Mouse (Mus musculus) small intestine, adult 2 months (tissue): ENCODE results near the gene Ltb. TPM values are rescaled to one million over a fixed set of nuclear protein-coding genes. Genes with fewer than 3 reads are reported as not detected.

ENCODE experiments used
- H3K27ac ChIP-seq: fragments of 200-500 bp; 2 replicates; pipeline ENCODE4 v1.5.1; 2012; ENCODE audit warnings: low read depth, low read length, control low read depth, inconsistent platforms; ENCODE audit not compliant: insufficient read depth
- H3K27me3 ChIP-seq: fragments of 200-500 bp; 2 replicates; pipeline ENCODE4 v1.6.1; 2012; ENCODE audit warnings: mild to moderate bottlenecking, moderate library complexity, low read length, inconsistent platforms; ENCODE audit not compliant: control insufficient read depth, insufficient read depth
- H3K36me3 ChIP-seq: fragments of 200-500 bp; 2 replicates; pipeline ENCODE4 v1.6.1; 2012; ENCODE audit warnings: mild to moderate bottlenecking, low read length, control low read depth, inconsistent platforms; ENCODE audit not compliant: control insufficient read depth, insufficient read depth
- H3K4me1 ChIP-seq: fragments of 200-500 bp; 2 replicates; pipeline ENCODE4 v1.6.1; 2012; ENCODE audit warnings: low read length, inconsistent platforms, mixed read lengths; ENCODE audit not compliant: control insufficient read depth, insufficient read depth, insufficient read length
- H3K4me3 ChIP-seq: fragments of 200-500 bp; 2 replicates; pipeline ENCODE4 v1.5.1; 2012; ENCODE audit warnings: low read depth, mild to moderate bottlenecking, control low read depth, inconsistent platforms, low read length, moderate library complexity
- CTCF ChIP-seq: fragments of 200-500 bp; IDR thresholded peaks from 2 replicates; pipeline ENCODE4 v1.5.1; 2012; ENCODE audit warnings: low read depth, mild to moderate bottlenecking, control low read depth, inconsistent platforms, low read length, moderate library complexity, mixed read lengths; ENCODE audit not compliant: insufficient replicate concordance, insufficient read length; ENCODE audit errors: extremely low read depth
- POLR2A ChIP-seq: fragments of 200-500 bp; IDR thresholded peaks from 2 replicates; pipeline ENCODE4 v1.6.1; 2012; ENCODE audit warnings: low read depth, mild to moderate bottlenecking, control low read depth, inconsistent platforms, low read length, moderate library complexity
- WGBS: fragments of 180-500 bp; shearing (Covaris S2); methylation state at CpG from one replicate; pipeline ENCODE4 v1.1.7; 2018; 5-methylcytosine and 5-hydroxymethylcytosine counted together
- polyA plus RNA-seq: library from polyadenylated mRNA; depleted of rRNA; stranded (reverse); fragments of >200 nt; gene quantifications from 2 replicates; pipeline ENCODE4 v1.2.3, GENCODE M21; 2012

Gene Ltb
- polyA plus RNA-seq, 1 experiment, result 32.9 TPM

- 39% methylated on average over 5 of the region's 5 CpGs for WGBS
- Histone ChIP-seq H3K27ac (no peak overlapping the region), H3K4me1 (peaks cover 24% of the 10 kb centered on the region; the same call in 1 of the 2 replicates), H3K36me3 (no peaks in the 10 kb centered on the region), H3K4me3 (no peak overlapping the region), H3K27me3 (no peaks in the 10 kb centered on the region)
- no peak for TF ChIP-seq CTCF
- TF ChIP-seq POLR2A, result no peak
These were observed 18.8 kb downstream of the Ltb start for GRCm38 (mm10) chr17:35213071-35213470.

DNA sequence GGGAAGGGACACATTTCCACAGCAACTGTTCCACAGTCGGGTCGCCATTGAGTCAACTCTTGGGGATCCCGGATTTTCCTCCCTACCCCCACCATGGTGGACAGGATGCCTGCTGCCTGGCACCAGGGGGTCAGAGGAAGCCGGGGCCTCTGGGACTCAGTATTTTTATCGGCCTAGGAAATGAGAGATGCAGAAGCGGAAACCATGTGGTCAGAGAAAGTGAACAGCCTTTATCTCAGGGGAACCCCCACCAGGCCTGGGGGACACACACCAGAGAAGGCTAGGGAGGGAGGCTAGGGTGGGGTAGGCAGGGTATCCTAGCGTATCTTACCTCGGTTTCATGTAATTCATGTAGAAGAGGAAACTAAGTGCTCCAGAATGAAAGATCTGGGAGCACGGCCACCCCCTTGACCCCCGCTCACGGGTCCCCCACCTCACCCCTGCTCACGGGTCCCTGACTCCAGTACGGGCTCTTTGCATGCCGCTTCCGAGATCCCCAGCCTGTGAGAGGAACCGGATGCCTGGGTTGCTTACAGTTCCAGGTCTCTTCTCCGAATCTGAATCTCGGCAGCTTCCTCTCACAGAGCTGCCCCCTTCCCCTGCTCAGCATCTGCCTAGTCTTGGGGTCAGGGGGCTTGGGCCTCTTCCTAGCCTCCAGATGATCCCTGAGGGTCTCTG, 24.4 kb downstream of the Ltb start:
- 80% methylated on average over 18 of the region's 18 CpGs for WGBS
- Histone ChIP-seq H3K4me3 (no peak overlapping the region), H3K27me3 (no peaks in the 10 kb centered on the region), H3K4me1 (peaks cover 18% of the 10 kb centered on the region), H3K27ac (no peak overlapping the region), H3K36me3 (peaks cover 12% of the 10 kb centered on the region)
- TF ChIP-seq CTCF (no peak), POLR2A (no peak)

DNA sequence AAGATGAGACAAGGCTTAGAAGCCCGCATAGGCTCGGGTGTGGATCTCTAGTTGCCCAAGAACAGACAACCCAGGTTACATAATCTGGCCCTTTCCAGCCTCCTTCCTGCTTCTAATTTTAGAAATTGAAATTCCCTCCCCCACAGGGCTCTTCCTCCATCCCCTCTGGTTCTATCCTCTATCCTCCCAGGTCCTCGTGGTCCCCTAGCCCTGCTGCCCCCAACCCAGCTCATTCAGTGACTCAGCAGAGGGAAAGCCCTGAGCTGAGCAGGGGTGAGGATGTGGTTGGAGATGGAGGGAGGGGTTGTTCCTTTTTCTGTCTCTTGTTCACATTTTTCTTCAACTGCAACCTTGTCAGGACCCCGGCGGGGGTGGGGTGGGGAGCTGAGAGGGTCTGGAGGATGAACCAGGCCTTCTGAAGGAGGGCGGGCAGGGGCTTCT, 25.4 kb downstream of the Ltb start:
- peaks cover 18% of the 10 kb centered on the region for H3K4me1 ChIP-seq
- no peak for TF ChIP-seq POLR2A
- no peak for TF ChIP-seq CTCF
- H3K36me3 ChIP-seq, result peaks cover 12% of the 10 kb centered on the region
- 60% methylated on average over 6 of the region's 6 CpGs for WGBS
- H3K27me3 ChIP-seq, result no peaks in the 10 kb centered on the region
- H3K4me3 ChIP-seq, result no peak overlapping the region
- H3K27ac ChIP-seq, result 0 out of 2 replicates have a peak overlapping the region, but pooled peaks have one; percentile 6

- 70% methylated on average over 28 of the region's 28 CpGs for WGBS
- H3K4me3 ChIP-seq, result no peak within 1 kb of the TSS
- H3K36me3 ChIP-seq, result peaks cover 15% of the 10 kb centered on the region
- no peak for TF ChIP-seq POLR2A
- no peak for TF ChIP-seq CTCF
- H3K27ac ChIP-seq, result no peak within 1 kb of the TSS
- no peaks in the 10 kb centered on the region for H3K27me3 ChIP-seq
- H3K4me1 ChIP-seq, result peaks cover 18% of the 10 kb centered on the region
These were observed 26.1 kb downstream of the Ltb start, which contains the start of gene Gm16181 for GRCm38 (mm10) chr17:35220156-35220952. Gm16181 (plus strand) TSS chr17:35220834.

DNA sequence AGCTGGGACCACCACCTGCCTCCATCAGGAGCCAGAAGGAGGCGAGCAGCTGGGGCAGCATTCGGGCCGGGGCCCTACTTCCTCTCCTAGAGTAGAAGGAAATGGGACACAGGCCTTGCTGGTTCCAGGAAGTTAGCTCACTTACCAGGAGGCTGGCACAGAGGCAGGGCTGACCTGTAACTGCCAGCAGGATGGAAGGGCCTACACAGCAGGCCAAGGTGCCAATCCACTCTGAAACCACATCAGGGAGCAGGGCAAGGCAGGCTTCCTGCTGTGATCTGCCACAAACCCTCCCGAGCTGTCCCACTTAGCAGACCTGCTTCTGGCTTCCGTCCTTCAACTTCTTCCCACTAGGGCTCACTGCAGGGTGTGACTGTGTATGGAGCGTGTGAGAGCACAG, 28.1 kb downstream of the Ltb start:
- H3K27me3 ChIP-seq, result no peaks in the 10 kb centered on the region
- 64% methylated on average over 6 of the region's 6 CpGs for WGBS
- no peak overlapping the region for H3K4me3 ChIP-seq
- H3K36me3 ChIP-seq, result peaks cover 17% of the 10 kb centered on the region
- peak overlapping the region; percentile 7; the same call in 1 of the 2 replicates for H3K27ac ChIP-seq
- TF ChIP-seq CTCF (no peak), POLR2A (no peak)
- peaks cover 18% of the 10 kb centered on the region for H3K4me1 ChIP-seq

GRCm38 (mm10) chr17:35224641-35225040, 30.4 kb downstream of the Ltb start:
- no peak overlapping the region for H3K27ac ChIP-seq
- 95% methylated on average over 4 of the region's 4 CpGs for WGBS
- H3K4me3 ChIP-seq, result no peak overlapping the region
- H3K4me1 ChIP-seq, result peaks cover 13% of the 10 kb centered on the region
- peaks cover 32% of the 10 kb centered on the region for H3K36me3 ChIP-seq
- TF ChIP-seq CTCF, result no peak
- no peak for TF ChIP-seq POLR2A
- no peaks in the 10 kb centered on the region for H3K27me3 ChIP-seq

GRCm38 (mm10) chr17:35225456-35225855, 31.2 kb downstream of the Ltb start:
- WGBS, result 93% methylated on average over 5 of the region's 5 CpGs
- peaks cover 28% of the 10 kb centered on the region for H3K36me3 ChIP-seq
- no peak overlapping the region for H3K27ac ChIP-seq
- H3K27me3 ChIP-seq, result no peaks in the 10 kb centered on the region
- no peak overlapping the region for H3K4me3 ChIP-seq
- no peak for TF ChIP-seq POLR2A
- no peak for TF ChIP-seq CTCF
- H3K4me1 ChIP-seq, result peaks cover 8% of the 10 kb centered on the region; the same call in 1 of the 2 replicates
